Mouse (Mus musculus) spleen, adult 12 weeks (tissue): ENCODE data around the gene Rtn3.
"Not testable (repeated sequence)": the region's sequence is repeated elsewhere in the genome, so short reads cannot be mapped to it uniquely, and the experiment has no call there.

Experiments used
- DNase-seq: peaks from one replicate; pipeline ENCODE4 v3.0.0; 2022; ENCODE audit warnings: low spot score

The Rtn3 gene

DNA sequence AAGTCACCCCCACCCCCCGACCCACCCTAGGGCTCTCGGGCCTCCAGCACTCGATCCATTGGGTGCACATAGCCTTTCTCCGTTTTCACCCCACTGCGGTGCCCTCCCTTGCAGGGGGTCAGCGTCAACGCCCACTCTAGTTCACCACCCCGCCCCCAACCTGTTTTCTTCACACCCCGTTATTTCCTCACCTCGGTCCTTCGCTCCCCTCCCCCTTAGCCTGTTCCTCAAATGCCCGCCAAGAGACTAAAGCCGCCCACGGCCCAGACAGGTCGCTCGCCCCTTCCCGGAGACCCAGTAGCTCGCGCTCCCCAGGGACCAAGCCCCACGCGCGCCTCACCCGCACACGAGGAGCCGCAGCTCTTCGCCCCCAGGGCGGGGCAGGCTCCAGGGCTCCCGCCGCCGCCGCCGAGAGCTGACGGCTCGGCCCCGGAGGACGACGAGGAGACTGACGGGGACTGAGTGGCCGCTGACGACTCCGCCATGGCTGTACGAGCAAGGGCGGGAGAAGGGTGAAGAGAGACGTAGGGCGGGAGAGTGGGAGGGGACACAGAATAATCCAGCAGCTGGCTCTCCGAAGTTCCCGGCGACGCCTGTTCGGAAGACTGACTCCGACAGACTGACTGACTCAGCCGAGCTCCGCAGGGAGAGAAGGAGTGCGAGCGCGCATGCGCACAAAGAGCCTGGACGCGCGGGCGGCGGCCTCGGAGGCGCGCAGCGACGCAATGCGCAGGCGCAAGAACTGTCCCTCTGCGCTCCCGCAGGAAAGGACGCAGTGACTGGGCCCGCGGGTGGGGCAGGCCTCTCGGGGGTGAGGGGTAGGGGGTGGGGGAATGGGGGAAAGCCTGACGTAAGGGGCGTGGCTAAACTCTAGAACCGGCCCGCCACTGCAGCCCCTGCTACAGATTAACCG, at the start of gene Rtn3:
Gene Rtn3, minus strand, starts transcription at position 683 of the 913 bp plus-strand sequence.
- DNase-seq, result peak; percentile 95

DNA sequence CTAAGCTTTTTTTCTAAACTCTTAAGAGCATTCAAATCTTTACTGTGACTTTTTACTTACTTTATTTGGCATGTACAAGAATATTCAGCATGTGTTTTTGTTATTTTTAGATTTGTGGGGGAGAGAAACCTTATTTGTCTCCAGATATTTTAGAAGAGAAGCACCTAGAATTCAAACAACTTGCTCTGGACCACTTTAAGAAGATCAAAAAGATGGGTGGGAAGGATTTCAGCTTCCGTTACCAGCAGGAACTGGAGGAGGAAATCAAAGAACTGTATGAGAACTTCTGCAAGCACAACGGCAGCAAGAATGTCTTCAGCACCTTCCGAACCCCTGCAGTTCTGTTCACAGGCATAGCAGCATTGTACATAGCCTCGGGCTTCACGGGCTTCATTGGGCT, 48.8 kb upstream of the Rtn3 start:
- no peak for DNase-seq

DNA sequence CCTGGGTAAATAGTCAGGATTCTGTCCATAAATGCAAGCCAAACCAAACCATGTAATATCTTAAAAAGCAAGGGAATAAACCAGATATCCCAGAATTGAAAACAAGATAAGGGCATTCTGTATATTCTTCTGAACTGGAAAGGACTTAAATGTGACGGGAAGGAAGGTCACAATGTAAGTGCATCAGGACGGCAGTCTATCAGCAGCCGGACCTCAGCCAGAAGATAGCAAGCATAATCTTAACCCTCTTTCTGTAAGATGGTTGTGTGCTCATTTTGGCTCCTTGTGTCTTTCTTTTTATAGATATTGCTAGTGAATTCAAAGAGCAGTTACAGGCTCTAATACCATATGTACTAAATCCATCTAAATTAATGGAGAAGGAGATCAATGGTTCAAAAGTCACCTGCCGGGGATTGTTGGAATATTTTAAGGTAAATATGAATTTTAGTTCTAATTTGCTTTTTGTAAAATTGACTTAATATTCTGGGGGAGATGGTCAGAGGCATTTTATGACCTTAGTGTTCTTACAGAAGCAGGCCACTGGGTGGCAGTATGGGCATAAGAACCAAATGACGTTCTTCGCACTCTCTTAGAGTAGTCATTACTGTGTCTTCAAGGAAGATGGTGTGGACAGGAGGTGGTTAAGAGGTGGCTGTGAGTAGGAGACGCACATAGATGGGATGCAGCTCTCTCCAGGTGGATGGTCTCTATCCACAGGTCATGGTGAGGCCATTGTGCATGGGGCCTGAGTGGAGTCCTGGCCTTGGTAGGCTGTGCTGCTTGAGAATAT, 45.8 kb upstream of the Rtn3 start:
- DNase-seq, result peak; percentile 52

DNA sequence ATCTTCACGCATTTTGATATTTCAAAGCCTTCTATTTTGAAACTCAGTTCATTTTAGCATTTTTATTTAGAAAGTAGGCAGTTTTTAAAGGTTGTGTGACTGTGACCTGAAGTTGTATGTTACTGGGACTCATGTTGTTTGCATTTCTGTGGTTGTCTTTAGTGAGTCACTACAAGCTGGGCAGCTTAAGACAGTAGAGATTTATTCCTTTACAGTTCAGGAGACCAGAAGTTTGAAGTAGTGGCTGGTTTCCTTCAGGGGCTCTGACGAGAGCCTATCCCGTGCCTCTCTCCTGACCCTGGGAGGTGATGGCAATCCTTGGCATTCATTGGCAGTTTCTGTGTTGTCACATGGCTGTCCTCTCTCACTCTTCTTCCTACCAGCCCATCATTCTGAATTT, 41.8 kb upstream of the Rtn3 start:
- no peak for DNase-seq

GRCm38 (mm10) chr19:7523781-7524180, 40.7 kb upstream of the Rtn3 start:
- DNase-seq, result no peak

GRCm38 (mm10) chr19:7523292-7523691, 40.2 kb upstream of the Rtn3 start:
- DNase-seq, result no peak

GRCm38 (mm10) chr19:7522856-7523255, 39.8 kb upstream of the Rtn3 start:
- no peak for DNase-seq

- no peak for DNase-seq
Observed at GRCm38 (mm10) chr19:7521619-7522018, 38.5 kb upstream of the Rtn3 start.

- no peak for DNase-seq
Observed at GRCm38 (mm10) chr19:7516437-7516836, 33.4 kb upstream of the Rtn3 start.

- no peak for DNase-seq
Observed at GRCm38 (mm10) chr19:7508026-7508425, 24.9 kb upstream of the Rtn3 start.

DNA sequence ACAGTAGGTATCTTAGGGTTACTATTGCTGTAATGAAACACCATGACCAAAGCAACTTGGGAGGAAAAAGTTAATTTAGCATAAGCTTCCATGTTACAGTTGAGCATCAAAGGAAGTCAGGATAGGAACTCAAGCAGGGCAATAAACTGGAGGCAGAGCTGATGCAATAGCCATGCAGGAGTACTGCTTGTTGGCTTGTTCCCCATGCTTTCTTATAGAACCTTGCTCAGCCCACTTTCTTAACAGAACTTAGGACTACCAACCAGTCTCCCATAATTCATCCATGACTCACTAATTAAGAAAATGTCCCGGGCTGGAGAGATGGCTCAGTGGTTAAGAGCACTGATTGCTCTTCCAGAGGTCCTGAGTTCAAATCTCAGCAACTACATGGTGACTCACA, 23.2 kb upstream of the Rtn3 start:
- no peak for DNase-seq

DNA sequence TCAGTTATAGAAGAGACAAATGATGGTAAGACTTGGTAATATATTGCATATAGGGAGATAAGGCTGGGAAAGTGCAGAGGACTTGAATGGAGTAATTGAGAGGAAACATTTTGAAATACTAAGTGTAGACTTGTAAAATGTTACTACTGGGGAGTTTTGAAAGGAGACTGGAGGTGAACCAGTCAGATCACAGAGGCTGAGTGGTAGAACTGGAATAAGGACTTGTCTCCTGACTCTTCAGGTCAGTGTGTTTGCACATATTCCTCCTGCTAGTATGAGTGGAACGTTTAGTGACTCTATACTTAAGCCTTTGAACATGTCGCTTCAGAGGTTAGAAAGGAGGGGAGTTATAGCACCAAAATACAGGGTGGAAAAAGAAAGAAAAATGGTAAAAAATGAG, 19.4 kb upstream of the Rtn3 start:
- no peak for DNase-seq

DNA sequence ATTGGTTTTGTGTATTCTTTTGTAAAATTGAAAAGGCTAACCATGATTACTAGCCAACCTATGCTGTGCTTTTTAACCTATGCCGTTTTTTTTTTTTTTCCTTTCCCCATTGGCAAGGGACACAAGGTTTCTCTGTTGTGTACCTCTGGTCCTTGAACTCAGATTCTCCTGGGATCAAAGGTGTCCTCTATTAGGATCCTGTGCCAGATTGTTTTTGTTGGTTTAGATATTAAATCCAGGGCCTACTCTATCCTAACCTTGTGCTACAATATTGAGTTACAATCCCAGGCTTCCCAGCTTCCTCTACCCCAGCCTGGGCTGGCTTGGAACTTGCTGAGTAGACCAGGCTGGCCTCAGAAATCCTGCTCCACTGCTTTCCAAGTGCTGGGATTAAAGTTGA, 17.6 kb upstream of the Rtn3 start:
- DNase-seq, result no peak

- no peak for DNase-seq
Observed at GRCm38 (mm10) chr19:7498816-7499215, 15.7 kb upstream of the Rtn3 start.

- DNase-seq, result not testable (repeated sequence)
Observed at GRCm38 (mm10) chr19:7496070-7496469, 13.0 kb upstream of the Rtn3 start.

DNA sequence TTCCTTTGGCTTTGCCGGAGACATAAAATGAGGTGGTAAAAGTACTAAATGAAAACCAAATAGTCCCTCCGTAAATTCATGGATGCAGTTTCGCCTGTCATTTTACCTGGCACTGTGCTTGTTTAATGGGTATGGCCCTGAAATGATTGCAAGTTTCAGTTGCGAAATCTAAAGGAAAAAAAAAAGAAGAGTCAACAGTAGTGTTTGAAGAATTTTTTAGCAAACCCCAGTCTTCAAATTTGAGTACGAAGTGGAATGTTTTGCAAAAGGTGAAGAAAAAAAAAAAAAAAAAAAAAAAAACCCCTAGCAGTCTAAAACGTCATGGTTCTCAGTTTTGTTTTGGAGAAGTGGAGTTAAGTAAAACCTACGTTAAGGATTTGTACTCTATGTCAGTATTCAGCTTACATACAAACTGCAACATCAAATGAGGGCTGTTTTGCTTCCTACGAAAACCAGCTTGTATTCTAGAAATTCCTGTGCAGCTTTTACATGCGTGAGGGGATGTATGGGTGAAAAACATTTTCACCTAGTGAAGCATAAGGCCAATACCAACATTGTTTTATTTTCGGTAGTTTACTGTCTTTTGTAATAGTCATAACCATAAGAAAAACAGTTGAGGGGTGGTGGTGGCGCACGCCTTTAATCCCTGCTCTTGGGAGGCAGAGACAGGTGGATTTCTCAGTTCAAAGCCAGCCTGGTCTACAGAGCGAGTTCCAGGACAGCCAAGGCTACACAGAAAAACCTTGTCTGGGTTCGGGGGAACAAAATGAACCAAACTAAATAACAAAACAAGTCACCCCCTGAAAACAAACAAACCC, 12.3 kb upstream of the Rtn3 start:
- DNase-seq, result no peak

- DNase-seq, result peak; percentile 83
Observed at GRCm38 (mm10) chr19:7494187-7495015, 11.3 kb upstream of the Rtn3 start.

- DNase-seq, result no peak
Observed at GRCm38 (mm10) chr19:7493352-7494186, 10.5 kb upstream of the Rtn3 start, which contains the start of gene Atl3. Atl3 (plus strand) TSS chr19:7494040.

GRCm38 (mm10) chr19:7492682-7493081, 9.6 kb upstream of the Rtn3 start:
- DNase-seq, result no peak

DNA sequence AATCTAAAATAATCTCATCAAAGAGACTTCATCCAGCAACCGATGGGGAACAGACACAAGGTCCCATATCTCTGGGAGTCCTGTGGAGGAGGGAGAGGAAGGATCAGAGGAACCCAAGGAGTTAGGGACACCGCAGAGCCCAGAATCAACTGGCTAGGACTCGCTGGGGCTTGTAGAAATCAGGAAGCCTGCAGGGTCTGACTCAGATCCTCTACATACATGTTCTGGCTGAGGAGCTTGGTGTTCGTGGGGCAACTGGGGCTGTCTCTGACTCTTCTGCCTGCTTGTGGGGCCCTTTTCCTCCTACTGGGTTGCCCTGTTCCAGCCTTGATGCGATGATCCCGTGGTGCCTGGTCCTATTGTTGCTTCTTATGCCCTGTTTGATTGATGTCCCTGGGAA, 8.9 kb upstream of the Rtn3 start:
- DNase-seq, result no peak
